In genomic region chr5:116007723-116008122, GRCm38 (mm10) we compare ENCODE assay signal across 13 mouse cellular contexts. TPM values are rescaled to one million over a fixed set of nuclear protein-coding genes. Genes with fewer than 3 reads are reported as not detected.
DNase-seq lines count a peak whose midpoint lies in the region; ATAC-seq lines count a peak whose summit lies in the region.
"Had no signal": no experiment of that assay in that cellular context is flagged by ENCODE, and none has a peak within 500 bp of the region (broad histone marks: within the 10 kb centered on the region; RNA-seq: fewer than 3 reads in every experiment).

No protein-coding gene starts in this region.

- no peaks in the 10 kb centered on the region for H3K9me3 ChIP-seq in intestine, embryonic 15.5 days
- H3K9me3 ChIP-seq in stomach, embryonic 16.5 days (replicated peaks; ENCODE audit: control insufficient read depth, low read length), result no peaks in the 10 kb centered on the region
- H3K9me3 ChIP-seq in heart, embryonic 12.5 days (replicated peaks), result no peaks in the 10 kb centered on the region
- no peaks in the 10 kb centered on the region for H3K9me3 ChIP-seq in midbrain, embryonic 16.5 days (replicated peaks; ENCODE audit: control insufficient read depth, low read length, poor library complexity, severe bottlenecking)
- H3K9me3 ChIP-seq: hindbrain, embryonic 12.5 days; limb, embryonic 15.5 days had no signal

- DNase-seq in lung, adult 18-20 months, result peak; percentile 29 to 64
- no peak for DNase-seq in lung, postnatal 25 days (ENCODE audit: low spot score)
- DNase-seq in kidney, postnatal 14 days, result peak; percentile 28
- no peak for DNase-seq in neural tube, embryonic 10.5 days (ENCODE audit: extremely low spot score, low spot score)
- DNase-seq: cerebellum, adult 9-10 months; gastrocnemius, postnatal 25 days had no signal

- no peaks in the 10 kb centered on the region for H3K36me3 ChIP-seq in intestine, embryonic 15.5 days
- no peaks in the 10 kb centered on the region for H3K36me3 ChIP-seq in stomach, embryonic 16.5 days (ENCODE audit: control insufficient read depth, insufficient read depth, low read length)
- H3K36me3 ChIP-seq in heart, embryonic 12.5 days, result peaks cover 18% of the 10 kb centered on the region
- H3K36me3 ChIP-seq in midbrain, embryonic 16.5 days (ENCODE audit: control insufficient read depth, insufficient read depth, low read length), result no peaks in the 10 kb centered on the region

- 77% methylated on average over 13 of the region's 13 CpGs for WGBS in intestine, embryonic 15.5 days
- 77% methylated on average over 13 of the region's 13 CpGs for WGBS in stomach, embryonic 16.5 days
- WGBS in heart, embryonic 12.5 days, result 74% methylated on average over 13 of the region's 13 CpGs
- 91% methylated on average over 13 of the region's 13 CpGs for WGBS in midbrain, embryonic 16.5 days

- 0 out of 2 replicates have a peak, but pooled peaks cover 9% of the 10 kb centered on the region for H3K4me1 ChIP-seq in intestine, embryonic 15.5 days (replicated peaks)
- no peaks in the 10 kb centered on the region for H3K4me1 ChIP-seq in stomach, embryonic 16.5 days (ENCODE audit: control insufficient read depth, insufficient read depth, low read length)
- no peaks in the 10 kb centered on the region for H3K4me1 ChIP-seq in heart, embryonic 12.5 days (replicated peaks)
- H3K4me1 ChIP-seq in midbrain, embryonic 16.5 days (ENCODE audit: control insufficient read depth, insufficient read depth, low read length), result no peaks in the 10 kb centered on the region
- H3K4me1 ChIP-seq: limb, embryonic 15.5 days had no signal

- H3K9ac ChIP-seq in intestine, embryonic 15.5 days, result no peak overlapping the region
- no peak overlapping the region for H3K9ac ChIP-seq in stomach, embryonic 16.5 days (ENCODE audit: low read length)
- H3K9ac ChIP-seq in heart, embryonic 12.5 days, result no peak overlapping the region
- no peak overlapping the region for H3K9ac ChIP-seq in midbrain, embryonic 16.5 days (ENCODE audit: low read depth, low read length)
- H3K9ac ChIP-seq: hindbrain, embryonic 12.5 days; limb, embryonic 15.5 days had no signal

- no peaks in the 10 kb centered on the region for H3K27me3 ChIP-seq in intestine, embryonic 15.5 days (replicated peaks)
- H3K27me3 ChIP-seq in stomach, embryonic 16.5 days (ENCODE audit: control insufficient read depth, insufficient read depth, low read length), result no peaks in the 10 kb centered on the region
- no peaks in the 10 kb centered on the region for H3K27me3 ChIP-seq in heart, embryonic 12.5 days (replicated peaks)
- no peaks in the 10 kb centered on the region for H3K27me3 ChIP-seq in midbrain, embryonic 16.5 days (ENCODE audit: control insufficient read depth, insufficient read depth, low read depth, low read length)
- H3K27me3 ChIP-seq: hindbrain, embryonic 12.5 days; limb, embryonic 15.5 days; Patski had no signal

- no peak overlapping the region for H3K4me2 ChIP-seq in intestine, embryonic 15.5 days (replicated peaks)
- no peak overlapping the region for H3K4me2 ChIP-seq in stomach, embryonic 16.5 days (ENCODE audit: low read depth, low read length)
- H3K4me2 ChIP-seq in heart, embryonic 12.5 days, result no peak overlapping the region
- no peak overlapping the region for H3K4me2 ChIP-seq in midbrain, embryonic 16.5 days (ENCODE audit: low read length)
- H3K4me2 ChIP-seq: hindbrain, embryonic 12.5 days; limb, embryonic 15.5 days had no signal

- peak; percentile 37 for ATAC-seq in intestine, embryonic 15.5 days
- peak; percentile 53; the same call in 1 of the 2 replicates for ATAC-seq in stomach, embryonic 16.5 days (ENCODE audit: insufficient read depth, low FRiP score)
- ATAC-seq in heart, embryonic 12.5 days (ENCODE audit: insufficient number of reproducible peaks, low FRiP score), result no peak
- no peak for ATAC-seq in midbrain, embryonic 16.5 days
- ATAC-seq: Patski had no signal

- peak overlapping the region; percentile 60; the same call in 1 of the 2 replicates for H3K27ac ChIP-seq in intestine, embryonic 15.5 days
- no peak overlapping the region; the same call in 1 of the 2 replicates for H3K27ac ChIP-seq in stomach, embryonic 16.5 days (ENCODE audit: low read length)
- no peak overlapping the region for H3K27ac ChIP-seq in heart, embryonic 12.5 days (ENCODE audit: poor library complexity, severe bottlenecking)
- no peak overlapping the region for H3K27ac ChIP-seq in midbrain, embryonic 16.5 days (ENCODE audit: low read length)
- H3K27ac ChIP-seq: hindbrain, embryonic 12.5 days; limb, embryonic 15.5 days had no signal

- H3K4me3 ChIP-seq in intestine, embryonic 15.5 days (replicated peaks), result no peak overlapping the region
- H3K4me3 ChIP-seq in stomach, embryonic 16.5 days (replicated peaks; ENCODE audit: low read length), result no peak overlapping the region
- no peak overlapping the region for H3K4me3 ChIP-seq in heart, embryonic 12.5 days
- no peak overlapping the region for H3K4me3 ChIP-seq in midbrain, embryonic 16.5 days (ENCODE audit: low read depth, low read length)
- H3K4me3 ChIP-seq: hindbrain, embryonic 12.5 days; limb, embryonic 15.5 days had no signal

RNA-seq across cellular contexts. Expression of gene Prkab1, which starts 16.6 kb away (rescaled TPM):
- 68.4 and 69.9 TPM in 2 replicates for polyA plus RNA-seq in intestine, embryonic 15.5 days (2015; fragmentation: Nextera tagmentation; extraction: Ambion mirVana)
- 71.1 and 75.5 TPM in 2 replicates for polyA plus RNA-seq in stomach, embryonic 16.5 days (2015; fragmentation: Nextera tagmentation; extraction: Ambion mirVana)
- 52.2 and 54.9 TPM in 2 replicates for polyA plus RNA-seq in heart, embryonic 12.5 days (2016; fragmentation: Nextera tagmentation; extraction: Ambion mirVana)
- polyA plus RNA-seq in midbrain, embryonic 16.5 days (2015; fragmentation: Nextera tagmentation; extraction: Ambion mirVana), result 48.4 and 50.0 TPM in 2 replicates

Comparison
In these comparisons a context has a peak if more than half of its experiments do, and no peak if none do; other contexts are left out.
1. DNase-seq: peak in lung, adult 18-20 months (2 of 2) and kidney, postnatal 14 days (single experiment); none in lung, postnatal 25 days (single experiment) and neural tube, embryonic 10.5 days (single experiment).
2. ATAC-seq: peak in intestine, embryonic 15.5 days (single experiment) and stomach, embryonic 16.5 days (single experiment); none in heart, embryonic 12.5 days (single experiment) and midbrain, embryonic 16.5 days (single experiment).